Mouse (Mus musculus) urinary bladder, postnatal 10 days (tissue): Measurements from ENCODE around the gene Miox.

Experiments
- DNase-seq: peaks from one replicate; pipeline ENCODE4 v3.0.0; 2022; ENCODE audit warnings: low spot score

The Miox gene

DNA sequence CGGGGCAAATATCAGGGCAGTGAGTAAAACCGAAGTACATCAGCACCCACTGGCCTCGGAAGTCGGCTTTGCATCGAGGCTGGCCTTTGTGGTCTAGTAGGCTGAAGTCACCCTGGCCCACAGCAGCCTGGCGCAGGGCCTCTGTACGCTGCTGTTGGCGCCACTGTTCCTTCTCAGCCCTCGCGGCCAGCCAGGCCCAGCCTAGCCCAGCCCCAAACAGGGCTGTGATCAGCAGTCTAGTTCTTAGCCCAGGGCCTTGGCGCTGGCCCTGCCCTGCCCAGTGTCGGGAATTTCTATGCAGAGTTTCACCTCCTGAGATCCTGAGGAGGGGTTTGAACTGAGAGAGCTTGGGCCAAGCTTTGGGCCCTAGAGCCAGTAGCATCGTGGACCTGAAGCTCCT, 37.9 kb downstream of the Miox start:
- no peak for DNase-seq

DNA sequence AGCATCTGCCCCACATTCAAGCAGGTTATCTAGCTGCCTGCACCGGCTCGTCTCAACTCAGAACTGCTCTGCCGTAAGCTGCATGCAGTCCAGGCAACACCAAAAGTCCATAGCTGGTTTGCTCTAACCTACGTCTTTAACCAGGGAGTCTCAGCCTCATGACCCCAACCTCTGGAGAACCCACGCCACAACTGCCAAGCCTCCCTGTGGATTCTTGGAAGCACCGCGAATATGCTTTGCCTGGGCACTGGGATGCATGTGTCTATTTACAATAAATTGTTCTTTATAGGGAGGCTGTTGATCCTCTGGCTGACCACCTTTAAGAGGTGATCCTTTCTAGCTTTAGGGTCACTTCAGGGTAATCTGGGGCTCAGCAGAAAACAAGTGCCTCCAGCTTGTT, 38.3 kb downstream of the Miox start:
- no peak for DNase-seq

DNA sequence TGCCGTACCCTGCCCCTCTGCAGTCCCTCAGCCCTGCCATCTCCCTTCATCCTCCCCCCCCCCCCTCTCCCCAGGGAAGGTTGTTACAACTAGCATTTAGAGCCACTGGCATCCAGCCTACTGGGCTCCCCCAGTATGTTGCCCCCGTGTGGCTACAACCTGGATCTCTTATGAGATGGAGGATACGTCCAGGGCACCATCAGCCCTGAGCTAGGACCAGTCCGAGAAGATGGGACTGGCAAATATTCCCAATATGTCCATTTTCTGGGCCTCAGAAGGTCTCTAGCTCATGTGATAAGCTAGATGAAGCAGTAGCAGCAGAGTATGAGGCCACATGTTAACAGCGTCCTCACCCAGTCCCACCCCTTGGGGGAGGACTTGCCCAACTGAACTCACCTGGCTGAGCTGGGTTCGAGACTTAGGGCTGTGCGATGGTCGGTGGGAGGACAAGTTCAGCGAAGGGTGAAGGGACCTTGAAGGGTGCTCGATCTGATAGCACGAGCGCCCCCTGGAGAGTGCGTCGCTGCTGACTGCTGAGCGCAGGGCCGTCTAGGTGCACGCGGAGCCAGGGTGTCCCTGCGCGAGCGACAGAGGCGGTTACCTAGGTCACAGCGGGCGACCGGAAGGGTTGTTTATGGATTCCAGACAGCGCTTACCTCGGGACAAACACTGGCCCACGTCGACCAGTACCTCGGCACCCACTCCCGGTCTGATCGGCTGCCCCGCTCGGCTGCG, 39.0 kb downstream of the Miox start:
- DNase-seq, result peak; percentile 39

DNA sequence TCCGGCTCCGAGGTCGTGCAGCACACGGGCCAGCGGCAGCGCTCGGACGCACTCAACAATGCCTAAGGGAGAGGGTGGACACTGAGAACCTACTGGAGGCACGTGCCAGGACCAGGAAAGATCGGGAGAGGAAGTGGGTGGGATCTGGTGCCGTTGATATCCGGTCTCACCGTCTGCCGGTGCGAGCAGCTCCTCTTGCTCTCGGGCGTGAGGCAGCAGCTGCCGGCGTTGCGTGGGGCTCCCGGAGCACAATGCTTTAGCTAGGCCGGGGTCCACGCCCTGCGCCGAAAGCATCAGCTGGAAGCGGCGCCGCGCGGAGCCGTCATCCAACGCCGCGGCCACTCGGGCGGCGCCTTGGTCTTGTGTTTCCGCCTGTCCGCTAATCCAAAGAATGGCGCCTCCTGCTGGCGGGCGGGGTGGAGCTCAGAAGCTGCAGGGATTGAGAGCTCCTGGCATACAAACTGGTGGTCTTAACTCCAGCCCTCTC, 39.6 kb downstream of the Miox start, which contains the start of gene Sco2:
Gene Sco2, minus strand, starts transcription at position 85 of the 487 bp plus-strand sequence.
- DNase-seq, result peak; percentile 83

GRCm38 (mm10) chr15:89374340-89374739, 40.1 kb downstream of the Miox start:
- no peak for DNase-seq

DNA sequence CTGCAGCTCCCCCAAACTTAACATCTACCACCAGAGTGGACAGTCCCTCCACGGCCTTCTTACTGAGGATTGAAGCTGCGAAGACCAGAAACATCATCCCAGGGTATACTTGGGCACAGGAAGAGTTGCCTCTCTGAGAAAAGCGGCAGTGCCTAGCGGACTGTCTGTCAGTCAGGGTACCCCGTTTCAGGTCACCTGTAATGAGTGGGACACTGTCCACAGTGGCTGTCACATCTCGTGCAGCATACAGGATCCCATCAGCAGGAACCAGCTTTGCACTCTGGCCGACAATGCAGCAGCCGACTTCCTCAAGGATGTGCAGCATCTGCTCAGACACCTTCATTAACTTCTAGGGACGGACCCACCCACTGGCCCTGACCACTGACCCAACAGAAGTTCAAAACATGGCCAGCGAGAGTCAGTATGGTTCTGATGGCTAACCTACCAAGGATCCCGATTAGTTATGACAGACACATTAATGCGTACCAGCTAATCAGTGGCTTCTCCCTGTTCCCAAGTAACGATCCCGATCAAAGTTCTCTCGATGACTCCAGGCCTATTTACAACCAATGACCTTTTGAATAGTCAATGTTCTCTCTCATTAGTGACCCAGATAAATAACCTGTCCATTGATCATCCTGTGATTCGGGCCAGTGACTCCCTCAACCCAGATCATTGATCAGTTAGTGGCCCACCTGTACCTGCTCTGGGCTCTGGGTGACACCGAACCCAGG, 40.8 kb downstream of the Miox start:
- DNase-seq, result no peak

- DNase-seq, result no peak
These were observed 41.8 kb downstream of the Miox start for GRCm38 (mm10) chr15:89376040-89376439.

DNA sequence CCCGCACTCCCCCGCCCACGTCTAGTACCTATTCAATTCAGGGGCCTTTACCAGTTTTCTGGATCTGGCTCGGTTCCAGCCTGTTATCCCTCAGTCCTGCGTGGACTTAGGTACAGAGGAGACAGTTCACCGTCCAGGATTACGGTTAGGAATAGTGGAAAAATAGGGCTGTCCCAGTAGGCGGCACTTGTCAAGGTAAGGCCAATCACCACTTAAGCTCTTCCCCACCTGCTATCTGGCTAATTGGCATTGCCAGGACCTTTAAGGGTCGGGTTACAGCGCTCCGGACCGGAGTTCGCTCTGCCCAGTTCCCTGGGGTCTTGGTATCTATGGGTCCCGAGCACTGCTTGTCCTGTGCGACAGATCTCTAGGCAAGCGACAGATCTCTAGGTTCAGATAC, 42.8 kb downstream of the Miox start, which contains the start of gene Tymp:
Gene Tymp, minus strand, starts transcription at position 83 of the 400 bp plus-strand sequence.
- DNase-seq, result no peak

DNA sequence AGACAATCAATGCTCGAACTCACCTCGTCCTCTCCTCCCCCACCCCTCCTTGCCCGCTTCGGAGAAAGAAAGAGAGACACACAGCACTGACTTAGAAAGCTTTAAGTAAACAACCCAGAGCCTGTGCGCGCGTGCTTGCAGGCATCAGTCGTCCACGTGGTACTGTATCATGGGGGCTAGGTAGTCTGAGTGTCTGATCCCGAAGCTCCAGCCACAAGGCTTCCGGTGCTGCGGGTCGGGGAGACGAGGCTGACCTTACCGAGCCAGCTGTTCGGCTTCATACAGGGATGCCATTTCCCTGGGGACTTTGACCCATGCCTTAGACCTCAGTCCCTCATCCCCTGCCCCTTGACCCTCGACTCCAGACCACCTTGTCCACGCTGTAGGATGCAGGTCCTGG, 43.2 kb downstream of the Miox start:
- DNase-seq, result no peak

DNA sequence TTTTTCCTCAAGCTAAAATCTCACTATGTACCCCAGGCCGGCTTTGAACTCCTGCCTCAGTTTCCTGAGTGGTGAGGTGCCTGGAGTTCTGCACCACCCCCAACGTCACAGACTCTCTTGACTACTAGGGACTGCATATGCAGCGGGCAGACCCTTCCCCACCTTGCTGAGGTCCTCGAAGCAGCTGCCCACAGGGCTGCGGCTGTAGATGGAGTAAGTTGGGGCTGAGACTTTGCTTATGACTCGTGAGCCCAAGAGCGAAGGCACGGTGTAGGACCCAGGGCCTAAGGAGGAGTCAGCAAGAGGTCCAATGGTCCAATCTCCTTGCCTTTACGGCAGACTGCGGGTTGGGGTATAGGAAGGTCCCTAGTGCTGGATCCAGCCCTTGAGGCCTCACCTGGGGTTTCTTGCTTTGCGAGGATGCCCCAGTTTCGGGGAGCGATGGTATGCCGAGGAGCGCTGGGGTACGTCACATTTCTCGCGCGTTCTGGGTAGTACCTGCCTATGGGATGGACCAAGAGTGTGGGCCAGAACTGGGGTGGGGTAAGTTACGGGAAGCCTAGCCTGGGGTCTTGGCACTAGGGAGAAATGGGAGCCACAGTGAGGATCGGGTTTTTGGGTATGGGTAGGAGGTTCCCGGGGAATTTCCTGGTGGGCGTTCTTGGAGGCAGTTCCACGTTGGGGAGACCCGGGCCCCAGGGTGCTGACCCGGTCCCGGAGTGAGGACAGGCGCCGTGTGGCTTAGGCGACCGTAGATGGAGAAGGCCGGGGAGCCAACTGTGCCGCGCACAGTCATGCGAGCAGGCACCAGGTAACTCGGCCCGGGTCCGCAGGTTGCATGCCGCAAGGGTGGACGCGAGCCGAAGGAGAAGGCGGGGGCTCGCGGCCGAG, 44.0 kb downstream of the Miox start:
- no peak for DNase-seq

- no peak for DNase-seq
These were observed 44.7 kb downstream of the Miox start, which contains the start of gene Odf3b for GRCm38 (mm10) chr15:89378831-89379401. Gene Odf3b, minus strand, starts transcription at chr15:89379282.

DNA sequence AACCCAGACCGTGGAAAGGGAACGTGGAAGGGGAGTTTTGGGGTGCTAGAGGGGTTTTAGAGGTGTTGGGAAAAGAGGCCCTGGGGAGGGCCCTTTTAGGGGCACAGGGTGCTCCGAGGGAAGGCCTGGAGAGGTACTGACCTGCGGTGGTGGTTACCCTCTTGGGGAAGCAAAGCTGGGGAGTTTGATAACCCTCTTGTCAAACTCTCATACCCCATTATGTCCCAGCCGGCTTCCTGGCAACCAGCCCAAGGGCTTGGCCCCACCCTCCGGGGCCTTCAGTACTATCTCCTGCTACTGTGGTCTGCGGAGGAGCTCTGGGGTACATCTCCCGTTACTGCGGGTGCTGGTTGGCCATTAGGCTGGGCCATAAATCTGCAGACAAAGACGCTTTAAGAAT, 45.2 kb downstream of the Miox start:
- no peak for DNase-seq

- DNase-seq, result no peak
These were observed 50.4 kb downstream of the Miox start, which contains the start of gene Klhdc7b for GRCm38 (mm10) chr15:89384617-89385016. Gene Klhdc7b, plus strand, starts transcription at chr15:89384917.
